10 mouse cellular contexts compared by ENCODE assay signal in the genomic region with DNA sequence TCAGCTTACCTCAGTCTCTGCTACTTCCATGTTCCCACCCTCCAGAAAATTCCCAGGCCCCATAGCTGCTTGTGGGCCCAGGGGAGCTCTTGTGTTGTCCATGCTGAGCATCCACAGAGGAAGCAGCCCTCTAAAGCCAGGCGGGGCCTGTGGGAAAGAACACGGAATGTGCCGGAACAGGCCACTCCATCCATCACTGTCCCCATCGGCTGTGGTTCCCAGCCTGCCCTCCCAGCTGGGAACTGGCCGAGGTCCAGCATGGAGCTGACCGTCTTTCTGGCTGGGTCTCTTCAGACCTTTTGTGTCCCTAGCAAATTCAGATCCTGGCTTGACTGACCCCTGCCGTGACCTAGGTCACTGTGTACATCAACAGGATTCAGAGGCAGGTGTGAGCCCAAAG. TPM values are rescaled to one million over a fixed set of nuclear protein-coding genes. Genes with fewer than 3 reads are reported as not detected.
DNase-seq lines count a peak whose midpoint lies in the region; ATAC-seq and TF ChIP-seq lines count a peak whose summit lies in the region.
"Had no signal": no experiment of that assay in that cellular context is flagged by ENCODE, and none has a peak within 500 bp of the region (broad histone marks: within the 10 kb centered on the region; RNA-seq: fewer than 3 reads in every experiment).

No protein-coding gene starts in this region.

- no peak for ATAC-seq in forebrain, embryonic 15.5 days (replicated peaks)

- H3K4me3 ChIP-seq in lung, adult 2 months (replicated peaks; ENCODE audit: extremely low read depth, low read depth, low read length): no peak overlapping the region
- no peak overlapping the region for H3K4me3 ChIP-seq in forebrain, embryonic 15.5 days

- TF ChIP-seq POLR2A in lung, adult 2 months (IDR thresholded peaks at IDR 0.05; ENCODE audit: borderline replicate concordance, extremely low read depth, low read depth, low read length): no peak

- peaks cover 2% of the 10 kb centered on the region; the same call in 1 of the 2 replicates for H3K36me3 ChIP-seq in forebrain, embryonic 15.5 days

- intact Hi-C loops in left cerebral cortex, postnatal 4 days (cut with DNase I): no loop called here

- no peak overlapping the region for H3K9ac ChIP-seq in forebrain, embryonic 15.5 days (replicated peaks)

- no peak overlapping the region for H3K27ac ChIP-seq in forebrain, embryonic 15.5 days (replicated peaks)

- no peak overlapping the region for H3K4me2 ChIP-seq in forebrain, embryonic 15.5 days (replicated peaks)

- DNase-seq in adrenal gland, adult (ENCODE audit: inconsistent age in 2 of 2, low spot score in 1 of 2): peak; percentile 84 to 86
- no peak for DNase-seq in adrenal gland, postnatal 4 days (ENCODE audit: low spot score in 2 of 2)
- DNase-seq in ovary, postnatal 36 days (ENCODE audit: low spot score): peak; percentile 27
- DNase-seq in ovary, postnatal 14 days (ENCODE audit: low spot score): no peak
- peak; percentile 63 for DNase-seq in lung, adult 2 months
- DNase-seq in T-cell, adult 2 months (ENCODE audit: low spot score): no peak
- DNase-seq in left cerebral cortex, postnatal 4 days: no peak
- DNase-seq: cerebellum, postnatal 36 days had no signal

- no peaks in the 10 kb centered on the region for H3K27me3 ChIP-seq in forebrain, embryonic 15.5 days

- no peak for TF ChIP-seq CTCF in lung, adult 2 months (IDR thresholded peaks at IDR 0.05; ENCODE audit: insufficient read depth, low read length)

- H3K4me1 ChIP-seq in lung, adult 2 months (ENCODE audit: control insufficient read depth, insufficient read depth, low read length): peaks cover 32% of the 10 kb centered on the region
- peaks cover 11% of the 10 kb centered on the region for H3K4me1 ChIP-seq in forebrain, embryonic 15.5 days

- whole genome bisulfite sequencing in lung, adult 2 months: 21% methylated on average over 7 of the region's 7 CpGs
- 77% methylated on average over 7 of the region's 7 CpGs for WGBS in forebrain, embryonic 15.5 days

- no peaks in the 10 kb centered on the region for H3K9me3 ChIP-seq in forebrain, embryonic 15.5 days

RNA-seq across cellular contexts. Expression of a gene that starts 32.2 kb away (rescaled TPM):
- total RNA-seq in adrenal gland, postnatal 4 days (2021): not detected
- not detected in 2 replicates for polyA plus RNA-seq in lung, adult 2 months (2012; rRNA removed)
- not detected for total RNA-seq in left cerebral cortex, postnatal 4 days (2021)
- polyA plus RNA-seq in forebrain, embryonic 15.5 days (2015; fragmentation: Nextera tagmentation; extraction: Ambion mirVana): not detected in 2 replicates
- total RNA-seq: neutrophil, adult 5-6 weeks had no signal

RNA-seq across cellular contexts. Expression of a gene that starts 43.3 kb away (rescaled TPM):
- total RNA-seq in adrenal gland, postnatal 4 days (2021): 10 to 100 TPM; 51.5 to 51.8 TPM
- 122 and 162 TPM in 2 replicates for polyA plus RNA-seq in lung, adult 2 months (2012; rRNA removed)
- total RNA-seq in left cerebral cortex, postnatal 4 days (2021): 10 to 100 TPM; 63.8 to 74.6 TPM
- 80.4 and 87.9 TPM in 2 replicates for polyA plus RNA-seq in forebrain, embryonic 15.5 days (2015; fragmentation: Nextera tagmentation; extraction: Ambion mirVana)

RNA-seq across cellular contexts. Expression of a gene that starts 43.5 kb away (rescaled TPM):
- total RNA-seq in adrenal gland, postnatal 4 days (2021): 10 to 100 TPM; 11.9 to 13.9 TPM
- 13.8 and 14.9 TPM in 2 replicates for polyA plus RNA-seq in lung, adult 2 months (2012; rRNA removed)
- total RNA-seq in left cerebral cortex, postnatal 4 days (2021): 10 to 100 TPM; 10.3 to 10.7 TPM
- polyA plus RNA-seq in forebrain, embryonic 15.5 days (2015; fragmentation: Nextera tagmentation; extraction: Ambion mirVana): 4.4 and 4.5 TPM in 2 replicates

RNA-seq across cellular contexts. Expression of a gene that starts 44.1 kb away (rescaled TPM):
- 10 to 100 TPM; 11.3 to 12.0 TPM for total RNA-seq in adrenal gland, postnatal 4 days (2021)
- polyA plus RNA-seq in lung, adult 2 months (2012; rRNA removed): 40.0 and 45.7 TPM in 2 replicates
- total RNA-seq in left cerebral cortex, postnatal 4 days (2021): 10 to 100 TPM; 20.7 to 20.8 TPM
- 13.2 and 14.0 TPM in 2 replicates for polyA plus RNA-seq in forebrain, embryonic 15.5 days (2015; fragmentation: Nextera tagmentation; extraction: Ambion mirVana)

Comparison
In these comparisons a context has a peak if more than half of its experiments do, and no peak if none do; other contexts are left out.
1. DNase-seq: peak in adrenal gland, adult (2 of 2), ovary, postnatal 36 days (single experiment) and lung, adult 2 months (single experiment); none in adrenal gland, postnatal 4 days (0 of 2), ovary, postnatal 14 days (single experiment), T-cell, adult 2 months (single experiment) and left cerebral cortex, postnatal 4 days (single experiment).